Mouse (Mus musculus) ES-E14 (cell line): ENCODE data around the gene Fgd3. TPM values are rescaled to one million over a fixed set of nuclear protein-coding genes. Genes with fewer than 3 reads are reported as not detected.

Experiments
- DNase-seq: peaks from one replicate; pipeline ENCODE4 v3.0.0-alpha.2; 2013; ENCODE audit warnings: low read depth, low spot score
- H3K27ac ChIP-seq: 2 replicates; pipeline ENCODE4 v1.5.1; 2012; ENCODE audit warnings: low read depth, mild to moderate bottlenecking, low read length, moderate library complexity, mixed read lengths; ENCODE audit not compliant: poor library complexity, insufficient read depth, severe bottlenecking
- H3K36me3 ChIP-seq: 2 replicates; pipeline ENCODE4 v1.6.1; 2012; ENCODE audit warnings: mild to moderate bottlenecking, low read length, moderate library complexity, mixed read lengths; ENCODE audit not compliant: control insufficient read depth, poor library complexity, insufficient read depth, severe bottlenecking
- H3K4me1 ChIP-seq, 2 experiments: fragments of 150-350 bp in 1 of 2; sonication (generic) in 1 of 2; 2 replicates each; pipeline ENCODE4 v1.6.1; 2012; ENCODE audit warnings: low read length in 2 of 2, mild to moderate bottlenecking in 1 of 2, mixed read lengths in 1 of 2; ENCODE audit not compliant: control insufficient read depth in 2 of 2, insufficient read depth in 2 of 2, poor library complexity in 1 of 2
- H3K4me3 ChIP-seq, 2 experiments: fragments of 150-350 bp in 1 of 2; sonication (generic) in 1 of 2; 2 replicates each; pipeline ENCODE4 v1.5.1; 2012; ENCODE audit warnings: low read length in 2 of 2, low read depth in 1 of 2, mild to moderate bottlenecking in 1 of 2, mixed read lengths in 1 of 2; ENCODE audit not compliant: insufficient read depth in 1 of 2, poor library complexity in 1 of 2, severe bottlenecking in 1 of 2
- H3K9ac ChIP-seq: 2 replicates; pipeline ENCODE4 v1.6.1; 2012; ENCODE audit warnings: low read depth, mild to moderate bottlenecking, low read length, mixed read lengths; ENCODE audit not compliant: poor library complexity, insufficient read depth, severe bottlenecking
- H3K9me3 ChIP-seq: fragments of 150-350 bp; sonication (generic); 2 replicates; pipeline ENCODE4 v1.6.1; 2012; ENCODE audit warnings: low read depth, mild to moderate bottlenecking, low read length; ENCODE audit not compliant: control insufficient read depth, insufficient read depth
- CHD2 ChIP-seq: IDR thresholded peaks from 2 replicates; pipeline ENCODE4 v1.6.1; 2014; ENCODE audit warnings: mild to moderate bottlenecking, low read depth, low read length, inconsistent platforms
- HCFC1 ChIP-seq: IDR thresholded peaks from 2 replicates; pipeline ENCODE4 v1.6.1; 2012; ENCODE audit warnings: low read length, inconsistent platforms, borderline replicate concordance; ENCODE audit not compliant: insufficient read depth
- MAFK ChIP-seq: IDR thresholded peaks from 2 replicates; pipeline ENCODE4 v1.6.1; 2014; ENCODE audit warnings: mild to moderate bottlenecking, low read depth, low read length, inconsistent platforms; ENCODE audit not compliant: insufficient read depth
- ZC3H11A ChIP-seq: IDR thresholded peaks from 2 replicates; pipeline ENCODE4 v1.6.1; 2012; ENCODE audit warnings: low read depth, mild to moderate bottlenecking, inconsistent platforms, low read length, borderline replicate concordance
- ZNF384 ChIP-seq: IDR thresholded peaks from 2 replicates; pipeline ENCODE4 v1.6.1; 2012; ENCODE audit warnings: low read depth, low read length, inconsistent platforms
- in situ Hi-C, 2 experiments: fragments of 600-800 bp; cut with MboI; formaldehyde crosslinking; loops; one replicate each; pipeline ENCODE4 v1.15.1; 2025; ENCODE audit warnings: low sequenced_read_pairs in 2 of 2, inconsistent platforms in 1 of 2; ENCODE audit not compliant: unreplicated experiment in 2 of 2
- total RNA-seq: library from RNA; depleted of rRNA; stranded (reverse); fragments of 300-350 nt; gene quantifications from 2 replicates; pipeline ENCODE4 v1.2.3, GENCODE M21; 2012

Fgd3 gene
- total RNA-seq, 1 experiment: 6.2 TPM

- in situ Hi-C loops: no loop called here
- no peaks in the 10 kb centered on the region for H3K9me3 ChIP-seq
- DNase-seq: no peak
- H3K4me3 ChIP-seq: no peak overlapping the region
- H3K27ac ChIP-seq: no peak overlapping the region
- H3K36me3 ChIP-seq: no peaks in the 10 kb centered on the region
- TF ChIP-seq HCFC1 (no peak), ZC3H11A (no peak), ZNF384 (no peak), CHD2 (no peak), MAFK (no peak)
- peaks cover 0 to 6% of the 10 kb centered on the region in 2 experiments; a peak in 1 of 4 replicates for H3K4me1 ChIP-seq
- no peak overlapping the region for H3K9ac ChIP-seq
Observed at GRCm38 (mm10) chr13:49307311-49307969, 12.7 kb downstream of the Fgd3 start.

- no peaks in the 10 kb centered on the region for H3K9me3 ChIP-seq
- no peaks in the 10 kb centered on the region for H3K36me3 ChIP-seq
- no peak overlapping the region for H3K27ac ChIP-seq
- H3K4me3 ChIP-seq: no peak overlapping the region
- no peak overlapping the region for H3K9ac ChIP-seq
- in situ Hi-C loops: no loop called here
- H3K4me1 ChIP-seq: peaks cover 0 to 6% of the 10 kb centered on the region in 2 experiments; a peak in 1 of 4 replicates
- TF ChIP-seq MAFK (no peak), ZNF384 (no peak), CHD2 (no peak), HCFC1 (no peak), ZC3H11A (no peak)
- no peak for DNase-seq
Observed at GRCm38 (mm10) chr13:49306771-49307310, 13.3 kb downstream of the Fgd3 start.

DNA sequence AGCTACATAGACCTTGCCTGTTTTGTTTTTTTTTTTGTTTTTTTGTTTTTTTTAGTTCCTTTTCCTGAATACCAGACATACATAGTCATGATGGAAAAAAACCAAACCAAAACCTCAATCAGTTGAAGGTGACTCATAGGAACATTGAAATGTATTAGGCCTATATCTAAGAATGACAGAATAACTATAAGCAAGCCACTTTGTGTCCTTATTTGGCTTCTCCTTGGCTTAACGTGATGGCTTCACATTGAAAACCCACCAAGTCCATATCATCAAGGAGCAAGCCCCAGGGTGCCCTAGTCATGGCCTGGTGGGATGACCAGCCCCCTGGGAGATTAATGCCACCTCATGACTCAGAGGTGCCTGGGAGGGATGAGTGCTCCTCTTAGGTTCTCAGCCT, 19.3 kb downstream of the Fgd3 start:
- DNase-seq: no peak
- TF ChIP-seq HCFC1 (no peak), ZNF384 (no peak), MAFK (no peak), ZC3H11A (no peak), CHD2 (no peak)
- Histone ChIP-seq H3K9me3 (no peaks in the 10 kb centered on the region), H3K4me1 (no peaks in the 10 kb centered on the region), H3K9ac (no peak overlapping the region), H3K4me3 (no peak overlapping the region), H3K27ac (no peak overlapping the region), H3K36me3 (no peaks in the 10 kb centered on the region)
- in situ Hi-C loops: no loop called here

GRCm38 (mm10) chr13:49298514-49299381, 21.4 kb downstream of the Fgd3 start:
- no peak for DNase-seq
- H3K4me3 ChIP-seq: no peak overlapping the region
- in situ Hi-C loops: no loop called here
- TF ChIP-seq HCFC1: no peak
- TF ChIP-seq CHD2: no peak
- no peak for TF ChIP-seq ZNF384
- no peak for TF ChIP-seq MAFK
- no peak for TF ChIP-seq ZC3H11A
- no peak overlapping the region for H3K9ac ChIP-seq
- H3K4me1 ChIP-seq: no peaks in the 10 kb centered on the region
- no peak overlapping the region for H3K27ac ChIP-seq
- no peaks in the 10 kb centered on the region for H3K36me3 ChIP-seq
- no peaks in the 10 kb centered on the region for H3K9me3 ChIP-seq
